Comparison of ENCODE assay signal across 24 mouse cellular contexts in genomic region chr3:133922200-133922599, GRCm38 (mm10).
"Had no signal": no experiment of that assay in that cellular context is flagged by ENCODE, and none has a peak within 500 bp of the region (broad histone marks: within the 10 kb centered on the region; RNA-seq: fewer than 3 reads in every experiment).

No protein-coding gene starts in this region.

- H3K27me3 ChIP-seq: limb, embryonic 13.5 days; liver, embryonic 12.5 days; liver, embryonic 15.5 days; lung, embryonic 15.5 days; megakaryocyte, embryonic 14.5 days; neural tube, embryonic 13.5 days had no signal

- H3K4me3 ChIP-seq: limb, embryonic 10.5 days; limb, embryonic 13.5 days; liver, embryonic 12.5 days; liver, embryonic 15.5 days; lung, embryonic 15.5 days; megakaryocyte, embryonic 14.5 days; midbrain, embryonic 10.5 days; myocyte; neural tube, embryonic 13.5 days had no signal

- H3K9me3 ChIP-seq: limb, embryonic 10.5 days; limb, embryonic 13.5 days; liver, embryonic 12.5 days; liver, embryonic 15.5 days; lung, embryonic 15.5 days; midbrain, embryonic 10.5 days; neural tube, embryonic 13.5 days had no signal

- H3K27ac ChIP-seq: limb, embryonic 10.5 days; limb, embryonic 13.5 days; liver, embryonic 12.5 days; liver, embryonic 15.5 days; lung, embryonic 15.5 days; midbrain, embryonic 10.5 days; neural tube, embryonic 13.5 days; stomach, postnatal 0 days had no signal

- DNase-seq: kidney, adult 18-20 months; kidney, adult 9 months; kidney, postnatal 14 days; kidney, postnatal 4 days; liver; lung, adult 18-20 months; lung, postnatal 10 days; lung, postnatal 36 days; right cerebral cortex, adult 18-20 months; right cerebral cortex, postnatal 14 days; right cerebral cortex, postnatal 4 days; thymus, adult 2 months; thymus, postnatal 14 days; thymus, postnatal 4 days had no signal

- H3K36me3 ChIP-seq: limb, embryonic 10.5 days; limb, embryonic 13.5 days; liver, embryonic 12.5 days; liver, embryonic 15.5 days; lung, embryonic 15.5 days; midbrain, embryonic 10.5 days; neural tube, embryonic 13.5 days had no signal

- H3K4me1 ChIP-seq: limb, embryonic 10.5 days; limb, embryonic 13.5 days; liver, embryonic 12.5 days; liver, embryonic 15.5 days; lung, embryonic 15.5 days; megakaryocyte, embryonic 14.5 days; neural tube, embryonic 13.5 days had no signal

- H3K9ac ChIP-seq: limb, embryonic 13.5 days; liver, embryonic 12.5 days; liver, embryonic 15.5 days; lung, embryonic 15.5 days; neural tube, embryonic 13.5 days had no signal

- ATAC-seq: liver, embryonic 12.5 days had no signal

- H3K4me2 ChIP-seq: limb, embryonic 13.5 days; liver, embryonic 12.5 days; liver, embryonic 15.5 days; lung, embryonic 15.5 days; neural tube, embryonic 13.5 days had no signal
